26 mouse cellular contexts compared by ENCODE assay signal in the genomic region with DNA sequence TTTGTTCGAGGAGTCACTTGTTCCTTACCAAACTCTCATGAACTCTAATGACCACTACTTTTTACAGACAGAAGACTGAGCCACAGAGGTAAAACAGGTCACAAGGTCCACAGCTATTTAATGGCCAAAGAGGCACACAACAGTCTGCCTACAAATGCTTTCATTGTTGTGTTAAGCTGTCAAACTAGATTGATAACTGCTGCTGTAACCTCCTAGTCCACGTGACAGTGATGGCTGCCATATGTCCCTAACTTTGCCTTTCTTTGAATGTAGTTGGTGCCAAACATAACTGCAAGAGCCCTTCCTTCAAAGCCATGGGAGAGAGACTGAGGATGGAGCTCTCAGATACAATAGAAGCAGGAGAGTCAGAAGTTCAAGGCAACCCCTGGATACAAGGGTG.
DNase-seq lines count a peak whose midpoint lies in the region; ATAC-seq and TF ChIP-seq lines count a peak whose summit lies in the region.
"Had no signal": no experiment of that assay in that cellular context is flagged by ENCODE, and none has a peak within 500 bp of the region (broad histone marks: within the 10 kb centered on the region; RNA-seq: fewer than 3 reads in every experiment).

No protein-coding gene starts in this region.

- TF ChIP-seq CTCF in lung, postnatal 0 days (IDR thresholded peaks at IDR 0.05) = no peak

- no peak overlapping the region for H3K9ac ChIP-seq in lung, postnatal 0 days (replicated peaks; ENCODE audit: low read depth)
- H3K9ac ChIP-seq: heart, embryonic 12.5 days; liver, embryonic 13.5 days; neural tube, embryonic 13.5 days; stomach, embryonic 15.5 days had no signal

- 41% methylated on average over 2 of the region's 2 CpGs for WGBS in lung, postnatal 0 days

- H3K9me3 ChIP-seq in lung, postnatal 0 days (ENCODE audit: low read length) = no peaks in the 10 kb centered on the region
- H3K9me3 ChIP-seq: embryonic facial prominence, embryonic 10.5 days; heart, embryonic 12.5 days; hindbrain, embryonic 10.5 days; liver, embryonic 13.5 days; midbrain, embryonic 10.5 days; neural tube, embryonic 13.5 days; stomach, embryonic 15.5 days had no signal

- no peak overlapping the region for H3K4me3 ChIP-seq in lung, postnatal 0 days (ENCODE audit: low read depth, low read length)
- H3K4me3 ChIP-seq: embryonic facial prominence, embryonic 10.5 days; heart, embryonic 12.5 days; hindbrain, embryonic 10.5 days; liver, embryonic 13.5 days; midbrain, embryonic 10.5 days; myocyte; neural tube, embryonic 13.5 days; stomach, embryonic 15.5 days had no signal

- ATAC-seq in lung, postnatal 0 days = peak; percentile 25; the same call in 1 of the 2 replicates
- ATAC-seq: activated CD4-positive, CD25-positive, alpha-beta regulatory T cell, adult 4 months; forebrain, embryonic 16.5 days; hindbrain, embryonic 16.5 days; midbrain, embryonic 16.5 days had no signal

- peak; percentile 48 for DNase-seq in embryo, embryonic 10 days (ENCODE audit: low spot score)
- DNase-seq in embryo, embryonic 9.5 days (ENCODE audit: extremely low spot score) = no peak
- peak; percentile 34 for DNase-seq in kidney, postnatal 10 days
- DNase-seq in kidney, adult 11 months = no peak
- DNase-seq in lung, postnatal 0 days (ENCODE audit: low spot score) = peak; percentile 13
- no peak for DNase-seq in layer of hippocampus, adult 11-12 months (ENCODE audit: low spot score)
- DNase-seq in left cerebral cortex, postnatal 4 days = no peak
- DNase-seq: adrenal gland, postnatal 10 days; cerebellum, adult 2 months; cerebellum, postnatal 25 days; gastrocnemius, postnatal 14 days; heart, postnatal 10 days; liver, embryonic 13.5 days; thymus, postnatal 25 days had no signal

- no peaks in the 10 kb centered on the region for H3K4me1 ChIP-seq in lung, postnatal 0 days (ENCODE audit: insufficient read depth, low read depth, low read length)
- H3K4me1 ChIP-seq: liver, embryonic 13.5 days; midbrain, embryonic 10.5 days; stomach, embryonic 15.5 days had no signal

- no peak overlapping the region for H3K4me2 ChIP-seq in lung, postnatal 0 days (replicated peaks; ENCODE audit: low read depth, low read length)
- H3K4me2 ChIP-seq: heart, embryonic 12.5 days; liver, embryonic 13.5 days; neural tube, embryonic 13.5 days; stomach, embryonic 15.5 days had no signal

- H3K36me3 ChIP-seq in lung, postnatal 0 days (ENCODE audit: insufficient read depth, low read length) = no peaks in the 10 kb centered on the region
- H3K36me3 ChIP-seq: embryonic facial prominence, embryonic 10.5 days; heart, embryonic 12.5 days; hindbrain, embryonic 10.5 days; liver, embryonic 13.5 days; midbrain, embryonic 10.5 days; neural tube, embryonic 13.5 days had no signal

- intact Hi-C loops in left cerebral cortex, postnatal 4 days (cut with DNase I) = no loop called here

- no peak for TF ChIP-seq EP300 in lung, postnatal 0 days (IDR thresholded peaks at IDR 0.05)

- H3K27ac ChIP-seq in lung, postnatal 0 days (ENCODE audit: low read length) = no peak overlapping the region
- H3K27ac ChIP-seq: embryonic facial prominence, embryonic 10.5 days; hindbrain, embryonic 10.5 days; liver, embryonic 13.5 days; macrophage; midbrain, embryonic 10.5 days; neural tube, embryonic 13.5 days; stomach, embryonic 15.5 days had no signal

- no peaks in the 10 kb centered on the region for H3K27me3 ChIP-seq in lung, postnatal 0 days (replicated peaks; ENCODE audit: insufficient read depth, low read length)
- H3K27me3 ChIP-seq: heart, embryonic 12.5 days; liver, embryonic 13.5 days; neural tube, embryonic 13.5 days; stomach, embryonic 15.5 days had no signal

Comparison
In these comparisons a context has a peak if more than half of its experiments do, and no peak if none do; other contexts are left out.
1. DNase-seq: peak in embryo, embryonic 10 days (single experiment), kidney, postnatal 10 days (single experiment) and lung, postnatal 0 days (single experiment); none in embryo, embryonic 9.5 days (single experiment), kidney, adult 11 months (single experiment), layer of hippocampus, adult 11-12 months (single experiment) and left cerebral cortex, postnatal 4 days (single experiment).